Mouse (Mus musculus) adrenal gland, postnatal 36 days (tissue): ENCODE results near the gene Zfp2. TPM values are rescaled to one million over a fixed set of nuclear protein-coding genes. Genes with fewer than 3 reads are reported as not detected.

Source experiments
- DNase-seq, 2 experiments: peaks; one replicate each; pipeline ENCODE4 v3.0.0; 2021; ENCODE audit warnings: mixed read lengths in 1 of 2
- total RNA-seq, 2 experiments: library from RNA; stranded (reverse); gene quantifications; 2 replicates each; pipeline ENCODE4 v1.2.3; 2021

Zfp2 gene
- total RNA-seq, 2 experiments from 2014 or later = 5.6 to 9.3 TPM

DNA sequence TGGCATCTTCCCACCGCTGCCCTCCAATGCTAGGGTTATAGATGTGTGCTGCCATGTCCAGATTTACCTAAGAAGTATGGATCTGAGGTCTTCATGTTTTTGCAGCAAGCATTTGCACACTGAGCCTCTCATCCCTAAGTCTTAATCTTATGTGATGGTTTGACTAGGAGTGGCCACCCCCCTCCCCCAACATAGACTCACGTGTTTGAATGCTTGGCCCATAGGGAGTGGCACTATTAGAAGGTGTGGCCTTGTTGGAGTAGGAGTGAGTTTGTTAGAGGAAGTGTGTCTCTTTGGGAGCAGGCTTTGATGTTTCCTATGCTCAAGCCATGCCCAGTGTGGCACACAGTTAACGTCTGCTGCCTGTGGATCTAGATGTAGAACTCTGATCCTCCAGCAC lies 37.3 kb downstream of the Zfp2 start:
- no peak for DNase-seq

DNA sequence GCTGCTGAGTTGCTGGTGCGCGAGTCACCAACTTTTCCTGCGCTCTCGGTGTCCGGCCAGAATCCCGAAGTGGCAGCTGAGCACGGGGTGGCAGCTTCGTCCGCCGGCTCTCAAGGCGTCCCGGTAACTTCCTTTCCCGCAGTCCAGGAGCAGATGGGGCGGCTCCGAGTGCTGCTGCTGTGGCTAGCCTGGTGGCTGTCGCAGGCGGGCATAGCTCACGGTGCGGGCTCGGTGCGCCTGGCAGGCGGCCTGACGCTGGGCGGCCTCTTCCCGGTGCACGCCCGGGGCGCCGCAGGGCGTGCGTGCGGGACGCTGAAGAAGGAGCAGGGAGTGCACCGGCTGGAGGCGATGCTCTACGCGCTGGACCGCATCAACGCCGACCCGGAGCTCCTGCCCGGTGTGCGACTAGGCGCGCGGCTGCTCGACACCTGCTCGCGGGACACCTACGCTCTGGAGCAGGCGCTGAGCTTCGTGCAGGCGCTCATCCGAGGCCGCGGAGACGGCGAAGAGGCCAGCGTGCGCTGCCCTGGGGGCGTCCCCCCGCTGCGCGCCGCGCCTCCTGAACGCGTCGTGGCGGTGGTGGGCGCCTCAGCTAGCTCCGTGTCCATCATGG lies 64.9 kb downstream of the Zfp2 start:
- DNase-seq = peak; percentile 12 to 20

DNA sequence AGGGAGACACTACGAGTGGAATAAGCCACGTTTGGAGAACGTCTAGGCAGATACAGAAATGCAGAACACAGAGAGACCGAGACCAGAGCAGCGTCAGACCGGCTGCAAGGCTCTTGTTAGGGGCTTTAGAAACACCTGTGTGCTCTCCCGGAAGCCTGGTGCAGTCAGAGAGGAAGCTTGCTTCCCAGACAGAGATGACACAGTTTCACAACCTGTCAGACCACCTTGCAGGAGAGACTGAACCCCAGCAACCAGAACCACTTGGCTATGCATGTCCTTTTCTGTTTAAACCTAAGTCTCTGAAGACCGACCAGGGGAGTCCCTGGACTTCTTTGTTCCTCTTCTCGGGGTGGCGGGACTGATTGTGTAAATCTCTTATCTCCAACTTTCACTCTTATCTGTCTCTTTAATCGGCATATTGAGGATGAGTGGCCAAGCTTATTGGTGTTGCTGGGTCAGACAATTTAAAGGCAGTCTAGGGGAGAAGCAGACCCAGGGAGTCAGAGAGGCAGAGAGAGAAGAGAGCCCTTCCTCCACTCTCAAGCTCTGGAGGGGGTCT lies 65.7 kb downstream of the Zfp2 start, which contains the start of gene Grm6:
TSS of gene Grm6 (plus strand) at position 509 of the 559 bp plus-strand sequence.
- no peak for DNase-seq

DNA sequence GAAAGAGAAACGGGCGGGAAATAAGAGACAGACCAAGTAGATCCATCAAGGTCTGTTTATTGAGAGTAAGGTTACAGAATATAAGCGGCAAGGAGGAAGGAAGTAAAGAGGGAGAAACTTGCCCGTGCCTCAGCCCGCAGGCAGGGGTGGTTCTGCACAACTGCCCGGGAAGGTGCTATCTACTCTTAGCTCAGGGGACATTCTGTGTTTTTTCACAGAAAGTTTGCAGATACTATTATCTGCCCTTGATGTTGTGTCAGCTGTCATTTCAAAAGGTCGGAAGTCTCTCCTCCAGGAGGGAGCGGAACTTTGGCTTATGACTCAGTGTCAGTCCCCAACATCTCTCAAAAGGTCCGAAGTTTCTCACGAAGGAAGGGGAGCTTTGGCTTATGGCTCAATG lies 66.7 kb downstream of the Zfp2 start:
- DNase-seq = no peak

Other genes with a start within 250 kb of the Zfp2 start
- 1 to 10 TPM; 4.0 to 6.2 TPM for gene Zfp354c, start 88.4 kb downstream of the Zfp2 start, total RNA-seq
- under 1 TPM; 0.56 to 0.69 TPM for gene Zfp879, start 74.6 kb downstream of the Zfp2 start, total RNA-seq
- gene Grm6, start 65.5 kb downstream of the Zfp2 start, total RNA-seq = not detected
- gene Zfp454, start 28.5 kb downstream of the Zfp2 start, total RNA-seq = 1 to 10 TPM; 2.5 to 3.4 TPM
- gene Zfp354b, start 15.5 kb upstream of the Zfp2 start, total RNA-seq = 1 to 10 TPM; 2.8 TPM
- not detected for gene 4933414I15Rik, start 27.6 kb upstream of the Zfp2 start, total RNA-seq
- gene Prop1, start 37.6 kb upstream of the Zfp2 start, total RNA-seq = not detected
- gene Olfr1378, start 50.4 kb upstream of the Zfp2 start, total RNA-seq = not detected
- not detected for gene Olfr1377, start 65.8 kb upstream of the Zfp2 start, total RNA-seq
- not detected for gene Olfr51, start 87.4 kb upstream of the Zfp2 start, total RNA-seq
- gene Olfr54, start 98.1 kb upstream of the Zfp2 start, total RNA-seq = under 1 TPM; 0.33 to 0.76 TPM
- not detected for gene Olfr1375, start 131.9 kb upstream of the Zfp2 start, total RNA-seq
- gene Zfp354a, start 143.1 kb upstream of the Zfp2 start, total RNA-seq = 1 to 10 TPM; 4.8 to 6.4 TPM